Mouse (Mus musculus) liver, embryonic 11.5 days (tissue): ENCODE results near the gene Uqcrq. TPM values are rescaled to one million over a fixed set of nuclear protein-coding genes. Genes with fewer than 3 reads are reported as not detected.

Experiments used
- ATAC-seq: fragments of 200-750 bp; cut with Nextera tagmentation; replicated peaks from 2 replicates; pipeline ENCODE4 v1.8.0; 2017; ENCODE audit warnings: moderate number of reproducible peaks, mild to moderate bottlenecking, moderate TSS enrichment, moderate library complexity; ENCODE audit not compliant: low FRiP score
- DNase-seq: peaks from one replicate; pipeline ENCODE4 v3.0.0-alpha.2; 2017; ENCODE audit warnings: low spot score
- H3K27ac ChIP-seq: fragments of 300-500 bp; sonication (generic); 2 replicates; pipeline ENCODE4 v1.5.1; 2014; ENCODE audit warnings: mild to moderate bottlenecking, low read depth, low read length, control low read depth
- H3K27me3 ChIP-seq: fragments of 300-500 bp; sonication (generic); replicated peaks from 2 replicates; pipeline ENCODE4 v1.6.1; 2014; ENCODE audit warnings: low read length, mixed read lengths; ENCODE audit not compliant: control insufficient read depth, insufficient read depth
- H3K36me3 ChIP-seq: fragments of 300-500 bp; sonication (generic); 2 replicates; pipeline ENCODE4 v1.6.1; 2014; ENCODE audit warnings: mild to moderate bottlenecking, low read length, moderate library complexity, mixed read lengths; ENCODE audit not compliant: control insufficient read depth, insufficient read depth
- H3K4me1 ChIP-seq: fragments of 300-500 bp; sonication (generic); replicated peaks from 2 replicates; pipeline ENCODE4 v1.6.1; 2014; ENCODE audit warnings: low read length, mixed read lengths; ENCODE audit not compliant: control insufficient read depth, insufficient read depth
- H3K4me2 ChIP-seq: fragments of 300-500 bp; sonication (generic); 2 replicates; pipeline ENCODE4 v1.6.1; 2014; ENCODE audit warnings: mild to moderate bottlenecking, control low read depth, moderate library complexity
- H3K4me3 ChIP-seq: fragments of 300-500 bp; sonication (generic); 2 replicates; pipeline ENCODE4 v1.5.1; 2014; ENCODE audit warnings: low read depth, low read length, control low read depth
- H3K9ac ChIP-seq: fragments of 300-500 bp; sonication (generic); 2 replicates; pipeline ENCODE4 v1.6.1; 2014; ENCODE audit warnings: low read depth, low read length, control low read depth
- H3K9me3 ChIP-seq: fragments of 300-500 bp; sonication (generic); 2 replicates; pipeline ENCODE4 v1.6.1; 2016; ENCODE audit warnings: low read length, inconsistent platforms, mixed read lengths; ENCODE audit not compliant: control insufficient read depth
- WGBS: fragments of 180-500 bp; shearing (Covaris S2); extraction: QIAGEN DNeasy Blood & Tissue Kit; methylation state at CpG from one replicate; pipeline ENCODE4 v1.1.7; 2014; 5-methylcytosine and 5-hydroxymethylcytosine counted together
- polyA plus RNA-seq: library from polyadenylated mRNA; unstranded; fragments of >200 nt; fragmentation: Nextera tagmentation; extraction: Ambion mirVana; gene quantifications from 2 replicates; pipeline ENCODE4 v1.2.1, GENCODE M21; 2014

Uqcrq gene
- polyA plus RNA-seq, 1 experiment from 2014 or later = 848 TPM

DNA sequence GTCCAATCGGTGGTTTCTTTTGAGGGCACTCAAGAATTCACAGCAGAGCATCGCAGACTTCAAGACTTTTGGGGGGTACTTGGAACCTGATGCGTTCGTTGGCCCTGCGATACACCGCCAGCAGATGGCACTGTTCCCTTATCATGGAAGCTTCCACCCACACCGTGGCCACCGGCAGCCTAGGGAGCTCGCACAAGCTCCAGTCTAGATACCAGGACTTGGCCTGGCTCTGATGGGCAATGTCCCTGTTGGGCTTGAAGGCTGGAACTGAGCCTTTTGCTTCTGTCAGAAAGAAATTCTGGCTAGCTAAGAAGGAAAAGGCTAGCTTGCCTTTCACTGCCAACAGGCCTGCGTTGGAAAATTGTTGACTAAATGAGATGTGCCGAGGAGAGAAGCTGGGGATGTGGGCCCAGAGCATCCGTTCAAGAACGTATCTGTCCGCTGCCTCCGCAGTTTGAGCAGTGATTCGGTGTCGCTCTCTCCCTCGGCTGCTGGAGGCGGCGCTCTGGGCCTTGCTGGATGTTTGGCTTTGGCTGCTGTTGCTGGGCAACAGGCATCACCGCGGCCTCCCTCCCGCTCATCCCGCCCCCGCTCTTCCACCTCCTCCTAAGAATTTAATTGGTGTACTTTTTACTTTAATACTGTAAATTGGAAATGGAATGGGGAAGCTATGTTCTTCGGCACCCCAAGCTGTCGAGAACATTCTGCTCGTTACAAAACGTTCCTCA is 39.5 kb upstream of the Uqcrq start, which contains the start of gene Gm9837:
TSS of gene Gm9837 (minus strand) at position 512 of the 728 bp plus-strand sequence.
- Histone ChIP-seq H3K4me2 (peak within 1 kb of the TSS; percentile 49), H3K4me1 (0 out of 2 replicates have a peak, but pooled peaks cover 2% of the 10 kb centered on the region), H3K27ac (no peak within 1 kb of the TSS), H3K9me3 (no peaks in the 10 kb centered on the region), H3K4me3 (no peak within 1 kb of the TSS), H3K36me3 (no peaks in the 10 kb centered on the region), H3K9ac (no peak within 1 kb of the TSS), H3K27me3 (peaks cover 82% of the 10 kb centered on the region)
- 7% methylated on average over 29 of the region's 29 CpGs for WGBS
- ATAC-seq (peak; percentile 61; the same call in 1 of the 2 replicates), DNase-seq (peak; percentile 86)

DNA sequence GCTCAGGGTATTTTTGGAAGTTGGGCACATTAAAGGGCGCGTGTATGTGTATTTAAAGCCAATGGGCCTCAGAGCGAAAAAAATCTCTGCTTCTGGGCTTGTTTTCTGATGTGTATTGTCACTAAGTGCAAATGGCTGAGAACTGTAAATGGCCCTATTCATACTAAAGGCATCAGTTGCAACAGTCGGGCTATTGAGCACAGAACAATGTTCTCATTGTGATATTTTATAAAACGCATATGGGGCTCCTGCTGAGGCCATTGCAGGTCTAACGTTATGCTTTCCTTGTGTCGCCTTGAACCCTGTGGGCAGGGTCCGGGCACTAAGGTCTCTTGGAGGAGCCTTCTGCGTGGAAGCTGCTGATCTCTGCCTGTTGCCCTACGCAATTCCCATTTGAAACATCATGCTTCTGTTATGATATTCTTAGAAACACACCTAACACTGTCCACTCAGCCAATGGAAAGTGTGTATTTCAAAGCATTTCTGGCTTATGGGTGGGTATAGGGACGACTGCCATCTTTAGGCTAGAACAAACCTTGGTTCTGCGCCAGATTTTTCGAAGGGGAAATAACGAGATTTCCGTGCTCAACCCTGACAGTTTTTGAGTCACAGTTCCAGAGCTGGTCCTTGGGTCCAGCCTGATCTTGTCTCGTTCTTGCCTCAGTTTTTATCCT is 38.8 kb upstream of the Uqcrq start:
- Histone ChIP-seq H3K9me3 (no peaks in the 10 kb centered on the region), H3K4me1 (0 out of 2 replicates have a peak, but pooled peaks cover 2% of the 10 kb centered on the region), H3K27me3 (peaks cover 82% of the 10 kb centered on the region), H3K4me2 (no peak overlapping the region; the same call in 1 of the 2 replicates), H3K4me3 (no peak overlapping the region), H3K9ac (no peak overlapping the region), H3K36me3 (no peaks in the 10 kb centered on the region), H3K27ac (no peak overlapping the region)
- no peak for DNase-seq
- ATAC-seq = no peak; the same call in 1 of the 2 replicates
- 46% methylated on average over 16 of the region's 16 CpGs for WGBS

DNA sequence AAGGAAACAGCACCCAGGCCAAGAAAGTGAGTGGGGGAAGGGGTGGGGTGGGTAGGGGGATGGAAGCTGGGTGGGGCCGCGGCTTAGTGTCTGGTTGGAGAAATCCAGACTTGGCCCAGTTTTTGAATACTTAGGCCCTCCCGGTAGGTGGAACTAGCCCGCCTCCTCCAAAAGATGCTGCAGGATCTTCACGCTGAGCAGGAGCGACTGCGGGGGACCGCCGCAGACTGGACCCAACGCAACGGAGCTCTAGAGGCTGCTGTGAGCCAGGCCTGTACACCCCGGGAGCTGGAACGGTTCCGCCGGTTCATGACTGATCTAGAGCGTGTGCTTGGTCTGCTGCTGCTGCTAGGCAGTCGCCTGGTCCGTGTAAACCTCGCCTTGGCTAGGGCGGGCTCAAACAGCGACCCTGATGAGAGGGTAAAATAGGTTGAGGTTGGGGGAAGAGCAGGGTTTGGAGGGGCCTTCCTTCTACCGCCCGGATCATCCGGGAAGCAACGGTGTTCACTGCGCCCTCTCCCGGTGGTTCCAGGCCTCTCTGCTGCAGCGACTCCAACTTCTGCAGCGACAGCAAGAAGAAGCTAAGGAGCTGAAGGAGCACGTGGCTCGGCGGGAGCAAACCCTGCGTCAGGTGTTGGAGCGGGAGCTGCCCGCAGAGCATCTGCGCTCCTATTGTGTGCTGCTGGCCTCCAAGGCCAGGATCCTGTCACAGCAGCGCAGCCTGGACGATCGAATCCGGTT is 35.8 kb upstream of the Uqcrq start:
- H3K4me2 ChIP-seq = peak overlapping the region; percentile 52
- peak overlapping the region; percentile 4; the same call in 1 of the 2 replicates for H3K9ac ChIP-seq
- no peaks in the 10 kb centered on the region for H3K9me3 ChIP-seq
- peaks cover 14% of the 10 kb centered on the region for H3K4me1 ChIP-seq
- 10% methylated on average over 40 of the region's 40 CpGs for WGBS
- no peaks in the 10 kb centered on the region for H3K36me3 ChIP-seq
- peak overlapping the region; percentile 17 for H3K4me3 ChIP-seq
- peaks cover 82% of the 10 kb centered on the region for H3K27me3 ChIP-seq
- ATAC-seq (peak; percentile 44; the same call in 1 of the 2 replicates), DNase-seq (peak; percentile 79)
- H3K27ac ChIP-seq = no peak overlapping the region

DNA sequence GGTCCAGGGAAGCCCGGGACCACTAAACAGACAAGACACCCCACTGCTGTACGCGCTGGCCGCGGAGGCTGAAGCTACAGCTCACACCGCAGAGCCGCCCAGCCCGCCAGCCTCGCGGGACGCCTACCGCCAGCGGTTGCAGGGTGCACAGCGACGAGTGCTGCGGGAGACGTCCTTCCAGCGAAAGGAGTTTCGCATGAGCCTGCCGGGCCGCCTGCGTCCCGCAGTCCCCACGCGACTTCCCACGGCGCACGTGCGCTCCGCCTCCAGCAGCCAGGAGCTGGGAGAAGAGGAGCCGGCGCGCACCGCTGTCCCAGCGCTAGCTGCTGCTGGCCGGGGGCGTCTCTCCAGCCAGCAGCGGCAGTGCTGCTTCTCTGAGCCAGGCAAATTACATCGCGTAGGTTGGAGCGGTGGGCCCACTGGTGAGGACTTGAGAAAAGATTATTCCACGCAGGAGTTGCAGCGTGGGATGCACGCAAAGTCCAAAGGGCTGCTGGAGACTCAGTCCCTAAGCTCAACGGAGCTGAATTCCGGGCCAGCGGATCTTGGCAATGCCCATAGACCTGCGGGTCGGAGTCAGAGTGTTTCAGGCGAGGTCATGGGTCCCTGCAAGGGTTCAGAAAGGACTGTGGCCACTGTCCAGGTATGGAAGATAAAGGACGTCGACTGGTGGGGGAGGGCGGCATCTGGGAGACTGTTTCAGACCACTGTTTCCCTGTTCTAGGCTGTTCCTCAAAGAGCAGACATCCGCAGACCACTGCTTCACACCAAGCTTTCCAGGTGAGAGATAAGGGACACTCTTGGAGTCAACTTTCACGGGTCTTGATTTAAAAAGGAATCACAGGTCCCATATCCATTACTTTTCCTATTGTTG is 33.2 kb upstream of the Uqcrq start:
- Histone ChIP-seq H3K4me2 (peak overlapping the region; percentile 73), H3K4me3 (peak overlapping the region; percentile 47), H3K36me3 (no peaks in the 10 kb centered on the region), H3K4me1 (peaks cover 14% of the 10 kb centered on the region), H3K9me3 (no peaks in the 10 kb centered on the region), H3K27me3 (peaks cover 61% of the 10 kb centered on the region), H3K9ac (0 out of 2 replicates have a peak overlapping the region, but pooled peaks have one; percentile 2), H3K27ac (no peak overlapping the region)
- DNase-seq = peak; percentile 53
- no peak for ATAC-seq
- WGBS = 6% methylated on average over 55 of the region's 55 CpGs

DNA sequence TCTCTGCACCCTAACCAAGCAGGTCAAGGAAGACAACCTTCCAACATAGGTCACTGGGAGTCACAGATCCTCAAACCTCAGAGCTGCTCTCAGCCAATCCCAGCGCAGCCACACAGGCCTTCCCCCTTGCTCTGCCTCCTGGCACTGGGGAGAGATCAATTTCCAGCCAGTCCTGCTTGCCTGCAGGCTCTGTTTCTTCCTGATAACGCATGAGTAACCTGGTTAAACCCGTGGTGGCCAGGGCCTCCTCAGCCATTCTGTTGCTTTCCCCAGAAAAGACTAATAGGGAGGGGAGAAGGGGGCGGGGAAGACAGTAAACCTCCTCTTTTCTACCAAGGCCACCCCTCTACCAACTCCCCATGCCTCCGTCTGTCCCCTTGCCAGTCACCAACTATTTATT is 31.1 kb upstream of the Uqcrq start:
- Histone ChIP-seq H3K9me3 (no peaks in the 10 kb centered on the region), H3K27me3 (peaks cover 70% of the 10 kb centered on the region), H3K4me2 (no peak overlapping the region), H3K4me3 (no peak overlapping the region), H3K36me3 (no peaks in the 10 kb centered on the region), H3K27ac (no peak overlapping the region), H3K9ac (no peak overlapping the region), H3K4me1 (peaks cover 13% of the 10 kb centered on the region)
- peak; percentile 51 for ATAC-seq
- no peak for DNase-seq
- 13% methylated on average over 5 of the region's 5 CpGs for WGBS

DNA sequence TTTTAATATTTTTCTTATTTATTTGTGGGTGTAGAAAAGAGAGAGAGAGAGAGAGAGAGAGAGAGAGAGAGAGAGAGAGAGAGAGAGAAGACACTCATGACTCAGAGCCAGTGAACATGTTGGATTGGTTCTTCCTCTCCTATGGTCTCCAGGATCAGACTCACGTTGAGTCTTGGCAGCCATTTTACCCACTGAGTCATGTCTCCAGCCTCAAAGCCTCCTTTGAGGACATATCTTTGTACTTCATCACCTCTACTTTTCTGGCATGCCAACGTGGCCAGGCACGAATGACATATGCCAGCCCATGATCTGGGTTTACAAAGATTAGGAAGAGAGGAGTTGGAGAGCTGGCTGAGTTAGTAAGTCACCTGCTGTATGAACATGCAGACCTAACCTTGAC is 29.6 kb upstream of the Uqcrq start:
- Histone ChIP-seq H3K27me3 (peaks cover 55% of the 10 kb centered on the region), H3K4me2 (no peak overlapping the region), H3K4me1 (peaks cover 12% of the 10 kb centered on the region), H3K27ac (no peak overlapping the region), H3K9me3 (no peaks in the 10 kb centered on the region), H3K4me3 (no peak overlapping the region), H3K9ac (no peak overlapping the region), H3K36me3 (no peaks in the 10 kb centered on the region)
- DNase-seq (no peak), ATAC-seq (no peak)
- 79% methylated on average over 3 of the region's 3 CpGs for WGBS

DNA sequence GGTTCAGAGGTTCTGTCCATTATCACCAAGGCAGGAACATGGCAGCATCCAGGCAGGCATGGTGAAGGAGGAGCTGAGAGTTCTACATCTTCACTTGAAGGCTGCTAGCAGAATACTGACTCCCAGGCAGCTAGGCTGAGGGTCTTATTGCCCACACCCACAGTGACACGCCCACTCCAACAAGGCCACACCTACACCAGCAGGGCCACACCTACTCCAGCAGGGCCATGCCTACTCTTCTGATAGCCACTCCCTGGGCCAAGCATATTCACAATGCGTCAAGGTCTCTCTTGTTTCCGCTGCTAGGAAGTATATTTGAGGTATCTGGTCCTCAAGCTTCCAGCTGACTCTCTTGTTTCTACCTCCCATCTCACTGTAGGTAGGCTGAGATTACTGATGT is 28.4 kb upstream of the Uqcrq start:
- H3K4me3 ChIP-seq = no peak overlapping the region

More for the DNA sequence above, 28.4 kb upstream of the Uqcrq start:
- no peak for DNase-seq
- H3K27ac ChIP-seq = no peak overlapping the region
- H3K9me3 ChIP-seq = no peaks in the 10 kb centered on the region
- no peak overlapping the region for H3K4me2 ChIP-seq
- H3K36me3 ChIP-seq = no peaks in the 10 kb centered on the region
- H3K4me1 ChIP-seq = peaks cover 12% of the 10 kb centered on the region
- H3K27me3 ChIP-seq = peaks cover 43% of the 10 kb centered on the region
- ATAC-seq = no peak
- WGBS = 62% methylated on average over 3 of the region's 3 CpGs
- no peak overlapping the region for H3K9ac ChIP-seq
